Mouse (Mus musculus) heart, postnatal 0 days (tissue): ENCODE data around the gene Camk2g. TPM values are rescaled to one million over a fixed set of nuclear protein-coding genes. Genes with fewer than 3 reads are reported as not detected.

Source experiments
- ATAC-seq: fragments of 200-750 bp; cut with Nextera tagmentation; 2 replicates; pipeline ENCODE4 v1.8.0; 2017; ENCODE audit warnings: low read depth, moderate number of reproducible peaks, moderate library complexity; ENCODE audit not compliant: insufficient read depth
- DNase-seq: peaks from one replicate; pipeline ENCODE4 v3.0.0-alpha.2; 2016; ENCODE audit warnings: low spot score
- H3K27ac ChIP-seq: fragments of 300-500 bp; sonication (generic); 2 replicates; pipeline ENCODE4 v1.5.1; 2014; ENCODE audit warnings: low read depth, mild to moderate bottlenecking
- H3K27me3 ChIP-seq: fragments of 300-500 bp; sonication (generic); 2 replicates; pipeline ENCODE4 v1.6.1; 2014; ENCODE audit warnings: low read length, mixed read lengths; ENCODE audit not compliant: control insufficient read depth, insufficient read depth
- H3K36me3 ChIP-seq: fragments of 300-500 bp; sonication (generic); replicated peaks from 2 replicates; pipeline ENCODE4 v1.6.1; 2014; ENCODE audit warnings: low read length, mixed read lengths; ENCODE audit not compliant: control insufficient read depth, insufficient read depth
- H3K4me1 ChIP-seq: fragments of 300-500 bp; sonication (generic); 2 replicates; pipeline ENCODE4 v1.6.1; 2014; ENCODE audit warnings: antibody characterized with exemption; ENCODE audit not compliant: control insufficient read depth, insufficient read depth
- H3K4me2 ChIP-seq: fragments of 300-500 bp; sonication (generic); 2 replicates; pipeline ENCODE4 v1.6.1; 2014; ENCODE audit warnings: low read depth, mild to moderate bottlenecking, low read length, moderate library complexity
- H3K4me3 ChIP-seq: fragments of 300-500 bp; sonication (generic); 2 replicates; pipeline ENCODE4 v1.5.1; 2014; ENCODE audit warnings: low read depth, low read length
- H3K9ac ChIP-seq: fragments of 300-500 bp; sonication (generic); replicated peaks from 2 replicates; pipeline ENCODE4 v1.6.1; 2014; ENCODE audit warnings: low read depth, low read length, mixed read lengths
- H3K9me3 ChIP-seq: fragments of 300-500 bp; sonication (generic); replicated peaks from 2 replicates; pipeline ENCODE4 v1.6.1; 2016; ENCODE audit warnings: low read length; ENCODE audit not compliant: control insufficient read depth
- CTCF ChIP-seq: IDR thresholded peaks from 2 replicates; pipeline ENCODE4 v1.5.1; 2016; ENCODE audit warnings: antibody characterized with exemption, control low read depth, low read depth
- EP300 ChIP-seq: IDR thresholded peaks from 2 replicates; pipeline ENCODE4 v1.6.1; 2016; ENCODE audit warnings: antibody characterized with exemption, low read depth
- WGBS: fragments of 180-500 bp; shearing (Covaris S2); extraction: QIAGEN DNeasy Blood & Tissue Kit; methylation state at CpG from one replicate; pipeline ENCODE4 v1.1.7; 2014; 5-methylcytosine and 5-hydroxymethylcytosine counted together
- polyA plus RNA-seq: library from polyadenylated mRNA; unstranded; fragments of >200 nt; fragmentation: Nextera tagmentation; extraction: Ambion mirVana; gene quantifications from 2 replicates; pipeline ENCODE4 v1.2.1, GENCODE M21; 2015
- total RNA-seq: library from RNA; depleted of rRNA; stranded (reverse); fragments of >200 nt; gene quantifications from 2 replicates; pipeline ENCODE4 v1.2.3, GENCODE M21; 2014; ENCODE audit warnings: low replicate concordance

Camk2g gene
- total and polyA plus RNA-seq, 2 experiments from 2014 or later, result 72.5 to 107 TPM

- Histone ChIP-seq H3K27me3 (no peaks in the 10 kb centered on the region), H3K27ac (peak overlapping the region; percentile 57), H3K4me2 (no peak overlapping the region), H3K9ac (no peak overlapping the region), H3K4me3 (no peak overlapping the region), H3K36me3 (peaks cover 38% of the 10 kb centered on the region), H3K9me3 (no peaks in the 10 kb centered on the region), H3K4me1 (peaks cover 31% of the 10 kb centered on the region)
- no peak for DNase-seq
- TF ChIP-seq EP300 (no peak), CTCF (no peak)
- 62% methylated on average over 3 of the region's 3 CpGs for WGBS
- ATAC-seq, result no peak
Observed at GRCm38 (mm10) chr14:20773410-20773809, 20.5 kb downstream of the Camk2g start.

DNA sequence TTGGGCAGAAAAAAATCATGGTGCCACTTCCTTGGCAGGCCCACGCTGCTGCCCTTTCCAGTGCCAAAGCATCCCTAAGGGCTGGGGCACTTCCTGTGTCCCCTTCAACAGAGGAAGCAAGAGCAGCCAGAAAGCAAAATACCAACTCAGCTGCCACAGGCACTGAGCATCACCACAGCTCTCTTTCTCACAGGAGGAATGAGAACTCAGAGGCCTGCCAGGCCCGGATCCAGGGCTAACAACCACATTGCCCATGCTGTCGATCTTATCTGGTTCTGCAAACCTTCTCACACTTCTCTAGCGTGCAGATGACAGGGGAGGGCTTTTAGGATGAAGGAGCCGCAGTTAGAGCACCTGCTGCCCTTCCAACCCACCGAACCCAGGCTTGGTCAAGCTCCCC is 21.1 kb downstream of the Camk2g start:
- WGBS, result 25% methylated on average over 6 of the region's 6 CpGs
- Histone ChIP-seq H3K36me3 (peaks cover 32% of the 10 kb centered on the region), H3K9ac (0 out of 2 replicates have a peak overlapping the region, but pooled peaks have one; percentile 3), H3K27me3 (no peaks in the 10 kb centered on the region), H3K27ac (peak overlapping the region; percentile 57), H3K4me1 (peaks cover 37% of the 10 kb centered on the region), H3K4me3 (no peak overlapping the region), H3K4me2 (no peak overlapping the region), H3K9me3 (no peaks in the 10 kb centered on the region)
- no peak for TF ChIP-seq CTCF
- TF ChIP-seq EP300, result no peak
- DNase-seq, result no peak
- ATAC-seq, result no peak

DNA sequence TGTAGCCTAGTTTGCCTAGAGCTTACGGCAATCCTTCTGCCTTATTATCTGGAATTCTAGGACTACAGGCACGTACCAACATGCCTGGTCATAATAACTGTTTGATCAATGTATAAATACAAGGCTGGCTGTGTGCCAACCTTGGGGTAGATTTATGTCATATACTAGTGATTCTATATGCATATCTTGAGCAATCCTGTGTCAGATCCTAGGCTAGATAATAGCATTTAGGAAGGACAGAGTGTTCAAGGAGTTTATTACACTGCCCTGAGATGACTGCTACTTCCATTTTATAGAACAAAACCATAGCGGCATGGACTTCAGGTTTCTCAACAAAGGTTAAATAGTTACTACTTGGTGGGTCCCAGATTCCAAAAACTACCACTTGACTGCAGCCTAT is 21.9 kb downstream of the Camk2g start:
- ATAC-seq (no peak), DNase-seq (no peak)
- Histone ChIP-seq H3K9me3 (no peaks in the 10 kb centered on the region), H3K4me1 (peaks cover 44% of the 10 kb centered on the region), H3K27me3 (no peaks in the 10 kb centered on the region), H3K27ac (peak overlapping the region; percentile 57; the same call in 1 of the 2 replicates), H3K4me3 (no peak overlapping the region), H3K36me3 (peaks cover 25% of the 10 kb centered on the region), H3K9ac (no peak overlapping the region), H3K4me2 (no peak overlapping the region)
- TF ChIP-seq CTCF (no peak), EP300 (no peak)
- WGBS, result 95% methylated on average over 3 of the region's 3 CpGs

GRCm38 (mm10) chr14:20768581-20768980 is 25.3 kb downstream of the Camk2g start:
- Histone ChIP-seq H3K4me3 (no peak overlapping the region), H3K27ac (peak overlapping the region; percentile 99), H3K36me3 (peaks cover 41% of the 10 kb centered on the region), H3K9me3 (no peaks in the 10 kb centered on the region), H3K9ac (peak overlapping the region; percentile 60; the same call in 1 of the 2 replicates), H3K4me1 (peaks cover 51% of the 10 kb centered on the region), H3K27me3 (no peaks in the 10 kb centered on the region), H3K4me2 (no peak overlapping the region; the same call in 1 of the 2 replicates)
- peak; percentile 96 for DNase-seq
- peak; percentile 82 for ATAC-seq
- WGBS, result 20% methylated on average over 5 of the region's 5 CpGs
- TF ChIP-seq CTCF, result peak; percentile 4; the same call in 1 of the 2 replicates
- no peak for TF ChIP-seq EP300

DNA sequence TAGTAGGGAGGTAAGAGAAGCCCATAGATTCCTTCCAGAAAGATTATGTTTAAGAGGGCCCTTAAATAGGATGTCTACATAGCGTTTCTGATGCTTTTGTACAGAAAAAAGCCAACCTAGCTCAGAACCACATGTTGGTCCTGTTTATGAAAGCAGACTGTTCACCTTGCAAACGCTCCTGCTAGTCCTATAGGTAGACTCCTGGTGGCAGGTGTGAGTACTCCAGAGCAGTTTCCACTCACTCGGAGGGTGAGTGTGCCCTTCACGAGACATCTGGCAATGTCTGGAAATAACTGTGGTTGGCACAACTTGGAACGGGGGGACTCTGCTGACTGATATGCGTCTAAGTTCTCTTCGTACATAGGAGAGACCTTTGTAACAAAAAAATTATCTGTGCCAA is 26.0 kb downstream of the Camk2g start:
- DNase-seq, result peak; percentile 48
- H3K36me3 ChIP-seq, result peaks cover 48% of the 10 kb centered on the region
- H3K4me3 ChIP-seq, result no peak overlapping the region
- TF ChIP-seq EP300 (no peak), CTCF (peak; percentile 16; the same call in 1 of the 2 replicates)
- ATAC-seq, result no peak
- peak overlapping the region; percentile 60; the same call in 1 of the 2 replicates for H3K9ac ChIP-seq
- H3K4me1 ChIP-seq, result peaks cover 45% of the 10 kb centered on the region
- WGBS, result 46% methylated on average over 7 of the region's 7 CpGs
- H3K4me2 ChIP-seq, result 0 out of 2 replicates have a peak overlapping the region, but pooled peaks have one; percentile 2
- H3K27ac ChIP-seq, result peak overlapping the region; percentile 99
- no peaks in the 10 kb centered on the region for H3K9me3 ChIP-seq
- no peaks in the 10 kb centered on the region for H3K27me3 ChIP-seq
